Mouse (Mus musculus) ES-Bruce4 (cell line): Measurements from ENCODE around the gene Ggt5. TPM values are rescaled to one million over a fixed set of nuclear protein-coding genes. Genes with fewer than 3 reads are reported as not detected.

Experiments used
- H3K27ac ChIP-seq: 2 replicates; pipeline ENCODE4 v1.5.1; 2012; ENCODE audit warnings: low read length, inconsistent platforms; ENCODE audit not compliant: insufficient read depth
- H3K27me3 ChIP-seq: 2 replicates; pipeline ENCODE4 v1.6.1; 2012; ENCODE audit warnings: mild to moderate bottlenecking, low read length, inconsistent platforms; ENCODE audit not compliant: control insufficient read depth, poor library complexity, insufficient read depth, severe bottlenecking
- H3K36me3 ChIP-seq: 2 replicates; pipeline ENCODE4 v1.6.1; 2012; ENCODE audit warnings: inconsistent platforms, mild to moderate bottlenecking, low read length, moderate library complexity; ENCODE audit not compliant: control insufficient read depth, poor library complexity, insufficient read depth, severe bottlenecking
- H3K4me1 ChIP-seq: one replicate; pipeline ENCODE4 v1.8.1; 2011; ENCODE audit warnings: low read length; ENCODE audit not compliant: control insufficient read depth, insufficient read depth
- H3K4me3 ChIP-seq: 2 replicates; pipeline ENCODE4 v1.5.1; 2011; ENCODE audit warnings: low read depth, mild to moderate bottlenecking, low read length
- H3K9ac ChIP-seq: 2 replicates; pipeline ENCODE4 v1.6.1; 2012; ENCODE audit warnings: low read depth, mild to moderate bottlenecking, inconsistent platforms; ENCODE audit not compliant: poor library complexity, severe bottlenecking
- H3K9me3 ChIP-seq: replicated peaks from 2 replicates; pipeline ENCODE4 v1.6.1; 2012; ENCODE audit warnings: mild to moderate bottlenecking, low read length, inconsistent platforms; ENCODE audit not compliant: control insufficient read depth, poor library complexity, insufficient read depth, severe bottlenecking
- CTCF ChIP-seq: IDR thresholded peaks from one replicate; pipeline ENCODE4 v1.8.1; 2011; ENCODE audit warnings: low read depth, low read length
- EP300 ChIP-seq: IDR thresholded peaks from 2 replicates; pipeline ENCODE4 v1.6.1; 2011; ENCODE audit warnings: low read depth, low read length; ENCODE audit not compliant: insufficient read depth
- POLR2A ChIP-seq: IDR thresholded peaks from one replicate; pipeline ENCODE4 v1.8.1; 2011; ENCODE audit warnings: low read length; ENCODE audit not compliant: insufficient read depth
- polyA plus RNA-seq: library from polyadenylated mRNA; stranded (reverse); fragments of >200 nt; gene quantifications from 2 replicates; pipeline ENCODE4 v1.2.4, GENCODE M21; 2011; ENCODE audit warnings: low read depth; ENCODE audit not compliant: missing spikeins, insufficient read depth, insufficient read length

The Ggt5 gene
- polyA plus RNA-seq, 1 experiment = 0.81 TPM

DNA sequence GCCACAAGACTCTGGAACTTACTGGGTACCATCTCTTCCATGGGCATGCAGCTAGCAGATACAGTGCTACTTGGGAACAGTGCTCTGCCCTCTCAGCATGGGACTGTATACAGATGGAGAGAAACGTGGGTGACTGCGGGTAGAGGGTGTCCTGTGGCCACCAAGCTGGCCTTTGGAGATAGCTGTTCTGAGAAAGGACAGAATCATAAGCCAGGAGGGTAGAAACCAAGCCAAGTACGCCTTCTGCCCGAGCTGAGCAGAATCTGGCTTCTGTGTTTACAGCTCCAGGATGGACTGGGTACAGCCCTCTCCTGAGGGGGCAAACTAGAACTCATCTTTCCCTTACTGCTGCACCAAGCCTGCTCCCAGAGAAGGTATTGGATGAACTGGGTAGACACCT is 73.4 kb downstream of the Ggt5 start:
- no peaks in the 10 kb centered on the region for H3K27me3 ChIP-seq
- no peaks in the 10 kb centered on the region for H3K9me3 ChIP-seq
- no peaks in the 10 kb centered on the region for H3K4me1 ChIP-seq
- no peak for TF ChIP-seq EP300
- TF ChIP-seq CTCF = no peak
- TF ChIP-seq POLR2A = no peak
- H3K4me3 ChIP-seq = no peak overlapping the region
- no peak overlapping the region for H3K9ac ChIP-seq
- 0 out of 2 replicates have a peak, but pooled peaks cover 6% of the 10 kb centered on the region for H3K36me3 ChIP-seq
- no peak overlapping the region for H3K27ac ChIP-seq

DNA sequence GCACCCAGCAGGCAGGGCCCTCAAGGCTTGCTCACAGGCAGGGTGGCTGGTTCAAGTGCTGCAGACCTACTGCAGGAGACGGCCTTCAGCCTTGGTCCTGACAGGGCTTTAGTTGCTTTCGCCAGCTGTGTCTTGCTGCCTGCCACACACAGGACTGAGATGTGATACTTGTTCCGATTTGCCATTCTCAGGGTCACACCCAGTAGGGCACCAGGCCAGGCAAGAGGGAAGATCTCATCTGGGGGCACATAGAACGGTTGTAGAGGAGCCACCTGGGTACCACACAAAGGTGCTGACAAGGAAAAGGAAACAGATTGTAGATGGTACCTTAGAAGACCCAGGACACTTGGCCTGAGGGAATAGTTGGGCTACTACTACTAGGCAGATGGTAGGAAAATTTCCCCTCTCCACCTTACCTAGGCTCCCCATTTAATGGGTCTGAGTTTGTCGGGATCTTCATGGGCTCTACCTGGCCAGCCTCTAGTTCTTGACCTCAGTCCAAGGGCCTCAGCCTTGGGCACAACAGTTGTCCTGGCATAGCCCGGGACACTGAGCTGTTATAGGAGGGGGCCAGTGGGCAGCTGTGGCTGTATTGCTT is 75.6 kb downstream of the Ggt5 start:
- no peaks in the 10 kb centered on the region for H3K9me3 ChIP-seq
- H3K9ac ChIP-seq = no peak overlapping the region
- H3K4me3 ChIP-seq = no peak overlapping the region
- no peaks in the 10 kb centered on the region for H3K4me1 ChIP-seq
- no peaks in the 10 kb centered on the region for H3K27me3 ChIP-seq
- H3K36me3 ChIP-seq = 0 out of 2 replicates have a peak, but pooled peaks cover 6% of the 10 kb centered on the region
- TF ChIP-seq POLR2A = no peak
- TF ChIP-seq CTCF = no peak
- no peak for TF ChIP-seq EP300
- no peak overlapping the region for H3K27ac ChIP-seq

DNA sequence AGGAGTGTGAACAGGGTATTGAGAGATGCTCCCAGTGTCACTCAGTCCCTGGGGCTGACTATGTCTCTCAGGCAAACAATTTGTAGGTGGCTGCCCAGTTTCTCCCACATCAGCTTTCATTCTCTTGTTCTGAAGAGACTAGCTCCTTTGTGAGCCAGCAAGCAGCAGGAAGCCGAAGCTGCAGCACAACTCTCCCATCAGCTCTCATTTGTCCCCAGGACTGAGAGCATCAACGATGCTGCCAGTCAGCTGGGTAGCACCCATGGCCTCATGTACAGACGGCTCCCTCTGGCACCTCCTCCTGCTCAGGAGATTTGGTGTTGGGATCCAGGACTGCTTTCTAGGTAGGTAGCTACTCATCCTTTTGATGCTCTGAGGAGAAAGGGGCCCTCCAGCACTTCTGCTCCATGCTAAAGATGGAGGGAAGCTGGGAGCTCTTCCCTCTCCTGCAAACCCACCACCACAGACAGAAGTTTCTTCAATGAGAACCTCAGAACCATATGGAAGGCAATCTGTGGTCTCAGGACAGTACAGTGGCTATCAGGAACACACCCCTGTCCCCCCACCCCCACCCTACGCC is 77.4 kb downstream of the Ggt5 start:
- Histone ChIP-seq H3K36me3 (0 out of 2 replicates have a peak, but pooled peaks cover 5% of the 10 kb centered on the region), H3K9ac (no peak overlapping the region), H3K27me3 (no peaks in the 10 kb centered on the region), H3K4me1 (no peaks in the 10 kb centered on the region), H3K9me3 (no peaks in the 10 kb centered on the region), H3K4me3 (no peak overlapping the region), H3K27ac (no peak overlapping the region)
- TF ChIP-seq CTCF (no peak), EP300 (no peak), POLR2A (no peak)

Other genes with a start within 250 kb of the Ggt5 start
- gene Upb1, start 188.2 kb upstream of the Ggt5 start, polyA plus RNA-seq = not detected in 2 replicates
- gene Snrpd3, start 71.8 kb upstream of the Ggt5 start, polyA plus RNA-seq = 506 and 548 TPM in 2 replicates
- 8.1 and 9.9 TPM in 2 replicates for gene Gucd1, start 71.4 kb upstream of the Ggt5 start, polyA plus RNA-seq
- gene Lrrc75b, start 29.0 kb upstream of the Ggt5 start, polyA plus RNA-seq = not detected in 2 replicates
- gene Ggt1, start 27.7 kb upstream of the Ggt5 start, polyA plus RNA-seq = 2.8 and 4.4 TPM in 2 replicates
- gene Susd2, start 54.7 kb downstream of the Ggt5 start, polyA plus RNA-seq = 11.1 and 11.7 TPM in 2 replicates
- 35.6 and 41.5 TPM in 2 replicates for gene Cabin1, start 175.0 kb downstream of the Ggt5 start, polyA plus RNA-seq
- gene Ddt, start 184.1 kb downstream of the Ggt5 start, polyA plus RNA-seq = 99.5 and 108 TPM in 2 replicates
- gene Gm20441, start 191.6 kb downstream of the Ggt5 start, polyA plus RNA-seq = not detected in 2 replicates
- gene Gstt3, start 192.1 kb downstream of the Ggt5 start, polyA plus RNA-seq = 9.7 and 11.6 TPM in 2 replicates
- 8.9 and 9.5 TPM in 2 replicates for gene Gstt1, start 209.2 kb downstream of the Ggt5 start, polyA plus RNA-seq
- gene Gstt4, start 233.2 kb downstream of the Ggt5 start, polyA plus RNA-seq = not detected in 2 replicates
- 26.3 and 31.9 TPM in 2 replicates for gene Gstt2, start 248.1 kb downstream of the Ggt5 start, polyA plus RNA-seq